Mouse (Mus musculus) brain, adult 2 months (tissue): ENCODE results near the gene Cdk2ap2.
"Not testable (repeated sequence)": the region's sequence is repeated elsewhere in the genome, so short reads cannot be mapped to it uniquely, and the experiment has no call there.

Experiments
- DNase-seq: peaks from one replicate; pipeline ENCODE4 v3.0.0; 2011; ENCODE audit warnings: low read depth, low spot score

The Cdk2ap2 gene

GRCm38 (mm10) chr19:4115144-4115543 lies 18.2 kb downstream of the Cdk2ap2 start:
- no peak for DNase-seq

GRCm38 (mm10) chr19:4115816-4116215 lies 18.8 kb downstream of the Cdk2ap2 start:
- no peak for DNase-seq

- DNase-seq = no peak
Measured at GRCm38 (mm10) chr19:4117006-4117405, 20.0 kb downstream of the Cdk2ap2 start.

GRCm38 (mm10) chr19:4118350-4118749 lies 21.4 kb downstream of the Cdk2ap2 start:
- no peak for DNase-seq

- DNase-seq = no peak
Measured at GRCm38 (mm10) chr19:4119716-4120487, 22.9 kb downstream of the Cdk2ap2 start.

GRCm38 (mm10) chr19:4120496-4120895 lies 23.5 kb downstream of the Cdk2ap2 start:
- DNase-seq = no peak

GRCm38 (mm10) chr19:4121097-4121805 lies 24.3 kb downstream of the Cdk2ap2 start:
- peak; percentile 99 for DNase-seq

GRCm38 (mm10) chr19:4121896-4122295 lies 24.9 kb downstream of the Cdk2ap2 start:
- not testable (repeated sequence) for DNase-seq

GRCm38 (mm10) chr19:4122411-4123370 lies 25.7 kb downstream of the Cdk2ap2 start:
- no peak for DNase-seq

- no peak for DNase-seq
Measured at GRCm38 (mm10) chr19:4124432-4124831, 27.4 kb downstream of the Cdk2ap2 start.

GRCm38 (mm10) chr19:4125268-4125667 lies 28.3 kb downstream of the Cdk2ap2 start:
- peak; percentile 66 for DNase-seq

- DNase-seq = peak; percentile 99
Measured at GRCm38 (mm10) chr19:4125741-4126696, 29.0 kb downstream of the Cdk2ap2 start, which contains the start of gene Aip. Aip (minus strand) TSS chr19:4125858.

- peak; percentile 39 for DNase-seq
Measured at GRCm38 (mm10) chr19:4126759-4127495, 29.9 kb downstream of the Cdk2ap2 start.

GRCm38 (mm10) chr19:4129462-4129861 lies 32.5 kb downstream of the Cdk2ap2 start:
- no peak for DNase-seq

GRCm38 (mm10) chr19:4130106-4130505 lies 33.1 kb downstream of the Cdk2ap2 start:
- DNase-seq = no peak

GRCm38 (mm10) chr19:4131075-4131474 lies 34.1 kb downstream of the Cdk2ap2 start:
- no peak for DNase-seq

GRCm38 (mm10) chr19:4131768-4132167 lies 34.8 kb downstream of the Cdk2ap2 start:
- DNase-seq = no peak

GRCm38 (mm10) chr19:4134354-4134753 lies 37.4 kb downstream of the Cdk2ap2 start:
- DNase-seq = no peak

- not testable (repeated sequence) for DNase-seq
Measured at GRCm38 (mm10) chr19:4135229-4135962, 38.4 kb downstream of the Cdk2ap2 start.
